Mouse (Mus musculus): ENCODE data around the gene Scand1.

The Scand1 gene

GRCm38 (mm10) chr2:156305818-156306217 is 6.7 kb downstream of the Scand1 start:
- DNase-seq: no peak

GRCm38 (mm10) chr2:156304351-156304750 is 8.2 kb downstream of the Scand1 start:
- DNase-seq: no peak

GRCm38 (mm10) chr2:156302063-156302462 is 10.4 kb downstream of the Scand1 start:
- no peak for DNase-seq

- DNase-seq: peak; percentile 89
These were observed 14.0 kb downstream of the Scand1 start for GRCm38 (mm10) chr2:156298458-156298857.

GRCm38 (mm10) chr2:156297653-156298052 is 14.9 kb downstream of the Scand1 start:
- peak; percentile 96 for DNase-seq

- no peak for DNase-seq
These were observed 16.3 kb downstream of the Scand1 start for GRCm38 (mm10) chr2:156296190-156296589.

- DNase-seq: no peak
These were observed 16.9 kb downstream of the Scand1 start for GRCm38 (mm10) chr2:156295601-156296063.

GRCm38 (mm10) chr2:156291998-156292397 is 20.5 kb downstream of the Scand1 start:
- no peak for DNase-seq

GRCm38 (mm10) chr2:156289552-156290160 is 22.8 kb downstream of the Scand1 start:
- DNase-seq: no peak

- DNase-seq: no peak
These were observed 24.3 kb downstream of the Scand1 start for GRCm38 (mm10) chr2:156288222-156288621.

GRCm38 (mm10) chr2:156286733-156287132 is 25.8 kb downstream of the Scand1 start:
- no peak for DNase-seq

GRCm38 (mm10) chr2:156285161-156285560 is 27.3 kb downstream of the Scand1 start:
- no peak for DNase-seq

- DNase-seq: no peak
These were observed 31.3 kb downstream of the Scand1 start for GRCm38 (mm10) chr2:156281227-156281626.

GRCm38 (mm10) chr2:156278226-156279017 is 34.1 kb downstream of the Scand1 start:
- peak; percentile 99 for DNase-seq

GRCm38 (mm10) chr2:156272553-156272952 is 40.0 kb downstream of the Scand1 start:
- no peak for DNase-seq

GRCm38 (mm10) chr2:156267636-156268035 is 44.9 kb downstream of the Scand1 start:
- no peak for DNase-seq

- no peak for DNase-seq
These were observed 49.2 kb downstream of the Scand1 start for GRCm38 (mm10) chr2:156263204-156263893.

Measured in heart, adult 11 months (tissue).